Mouse (Mus musculus): ENCODE results near the gene Bend3. TPM values are rescaled to one million over a fixed set of nuclear protein-coding genes. Genes with fewer than 3 reads are reported as not detected.

The Bend3 gene
- total RNA-seq (2022): 1 to 10 TPM; 4.6 to 7.2 (median 6.1) TPM

GRCm38 (mm10) chr10:43478751-43479435 is at the start of gene Bend3:
Bend3 (plus strand) TSS chr10:43478831.
- peak; percentile 38 to 47 for DNase-seq (ENCODE audit: low spot score in 2 of 2)

- DNase-seq (ENCODE audit: low spot score in 2 of 2): no peak
Measured at GRCm38 (mm10) chr10:43430606-43431005, 48.0 kb upstream of the Bend3 start.

GRCm38 (mm10) chr10:43434326-43434725 is 44.3 kb upstream of the Bend3 start:
- DNase-seq (ENCODE audit: low spot score in 2 of 2): no peak

DNA sequence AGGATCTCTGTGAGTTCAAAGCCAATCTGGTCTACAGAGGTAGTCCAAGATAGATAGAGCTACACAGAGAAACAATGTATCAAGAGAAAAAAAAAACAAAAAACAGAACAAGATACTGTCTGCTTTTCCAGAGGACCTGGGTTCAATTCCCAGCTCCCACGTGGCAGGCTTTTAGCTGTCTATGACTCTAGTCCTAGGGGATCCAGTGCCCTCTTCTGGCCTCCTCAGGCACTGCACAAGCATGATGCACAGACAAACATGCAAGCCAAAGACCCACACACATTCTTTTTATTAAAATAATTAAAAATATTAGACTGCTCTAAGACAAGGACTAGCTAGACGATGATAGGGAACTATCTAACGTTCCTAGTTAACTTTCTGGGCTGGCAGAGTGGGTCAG is 42.9 kb upstream of the Bend3 start:
- DNase-seq (ENCODE audit: low spot score in 2 of 2): no peak

DNA sequence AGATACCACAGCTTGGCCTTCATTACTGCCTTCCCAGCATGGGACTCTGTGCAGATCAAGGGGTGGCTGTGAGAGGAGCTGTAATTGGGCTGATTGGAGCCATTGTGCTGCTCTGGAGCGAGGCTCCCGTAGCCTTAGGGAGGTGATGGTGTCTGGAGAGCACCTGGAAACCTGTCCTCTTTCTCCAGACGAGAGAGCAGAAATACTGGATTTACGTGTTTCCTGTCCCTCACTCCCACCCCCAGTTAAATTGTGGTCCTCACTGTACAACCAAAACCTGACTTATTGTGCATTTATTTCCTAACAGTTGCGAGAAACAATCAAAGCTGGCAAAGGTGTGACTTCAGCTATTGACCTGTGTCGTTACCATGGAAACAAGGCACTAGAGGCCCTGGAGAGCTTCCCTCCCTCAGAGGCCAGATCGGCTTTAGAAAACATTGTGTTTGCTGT is 39.1 kb upstream of the Bend3 start:
- no peak for DNase-seq (ENCODE audit: low spot score in 2 of 2)

- no peak for DNase-seq (ENCODE audit: low spot score in 2 of 2)
Measured at GRCm38 (mm10) chr10:43440050-43440449, 38.6 kb upstream of the Bend3 start.

DNA sequence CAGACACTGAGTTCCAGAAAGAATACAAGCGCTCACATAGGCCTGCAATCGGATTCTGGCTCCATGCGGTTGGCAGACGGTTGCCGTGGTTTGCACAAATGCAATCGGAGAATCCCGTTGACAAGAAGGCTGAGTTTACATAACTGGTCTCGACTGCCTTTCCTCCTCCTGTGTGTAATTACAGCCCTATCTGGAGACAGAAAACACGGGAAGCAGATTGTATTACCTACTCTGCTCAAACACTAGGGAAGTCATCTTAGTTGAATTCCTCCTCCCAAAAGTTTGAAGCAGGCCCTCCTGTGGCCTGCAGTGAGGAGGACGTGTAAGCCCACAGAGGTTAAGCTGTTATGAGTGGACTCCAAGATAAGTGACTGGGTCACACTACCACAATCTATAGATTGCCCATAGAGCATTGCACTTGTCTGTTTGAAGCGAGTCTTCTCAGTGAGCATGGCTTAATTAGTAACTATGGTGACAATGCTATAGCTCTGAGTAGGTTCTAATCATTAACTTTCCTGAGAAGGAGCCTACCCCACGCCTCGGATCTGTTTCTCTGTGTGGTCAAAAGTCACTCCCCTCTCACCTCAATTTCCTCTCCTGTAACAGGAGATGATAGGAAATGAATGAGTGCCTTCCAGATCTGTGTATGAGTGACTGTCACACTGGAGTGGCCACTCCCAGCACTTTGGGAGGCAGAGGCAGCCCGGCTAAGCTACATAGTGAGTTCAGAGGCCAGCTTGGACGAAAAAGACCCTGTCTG is 37.5 kb upstream of the Bend3 start:
- no peak for DNase-seq (ENCODE audit: low spot score in 2 of 2)

DNA sequence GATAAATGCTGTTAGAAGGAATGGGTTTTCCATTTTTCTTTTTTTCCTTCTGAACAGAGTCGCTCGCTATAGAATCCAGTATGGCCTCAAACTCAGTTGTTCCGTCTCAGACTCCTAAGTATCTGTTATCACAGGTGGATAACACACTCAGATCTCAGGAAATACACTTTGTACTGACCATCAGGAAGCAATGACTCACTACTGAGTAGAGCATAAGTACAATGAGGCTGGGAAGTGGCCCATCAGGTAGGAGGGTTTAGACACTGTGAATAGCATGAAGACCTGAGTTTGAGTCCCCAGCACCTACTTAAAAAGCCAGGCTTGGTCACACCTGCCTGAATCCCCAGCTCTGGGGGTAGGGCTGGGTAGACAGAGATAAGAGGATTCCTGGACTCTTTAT is 30.0 kb upstream of the Bend3 start:
- DNase-seq (ENCODE audit: low spot score in 2 of 2): no peak

DNA sequence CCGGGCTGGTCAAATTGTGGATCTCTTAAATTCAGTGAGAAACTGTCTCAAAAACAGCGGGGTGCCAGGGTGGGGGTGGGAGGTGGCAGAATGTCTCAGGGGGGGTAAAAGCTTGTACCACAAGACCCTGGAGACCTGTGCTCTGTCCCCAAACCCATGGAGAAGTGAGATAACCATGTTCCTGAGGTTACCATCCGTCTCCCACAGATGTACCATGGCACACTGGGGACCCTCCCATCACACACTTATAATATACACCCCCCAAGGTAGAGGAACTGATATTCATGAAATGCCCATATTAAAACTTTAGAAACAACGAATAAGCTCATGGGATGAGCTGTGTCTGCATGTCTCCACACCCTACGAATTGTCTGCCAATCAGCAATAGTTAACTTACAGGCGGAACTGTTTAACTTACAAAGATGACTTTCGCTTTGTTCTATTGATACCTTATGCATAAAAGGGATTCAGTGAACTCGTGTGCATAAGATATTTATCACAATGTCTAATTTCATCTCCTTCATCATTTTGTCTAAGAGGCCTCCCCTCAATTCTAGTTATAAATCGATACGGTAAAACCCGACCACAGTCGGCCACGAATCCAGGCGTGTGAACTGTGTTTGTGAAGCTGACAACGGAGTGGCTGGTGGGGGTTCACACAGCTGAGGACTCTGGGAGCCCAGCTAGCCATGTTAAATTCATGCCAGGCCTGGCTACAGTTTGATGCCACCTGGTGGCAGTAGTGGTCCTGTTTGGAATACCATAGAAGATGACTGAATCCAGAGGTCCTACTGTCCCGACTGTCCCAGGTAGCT is 26.6 kb upstream of the Bend3 start:
- DNase-seq (ENCODE audit: low spot score in 2 of 2): peak; percentile 69 to 76

DNA sequence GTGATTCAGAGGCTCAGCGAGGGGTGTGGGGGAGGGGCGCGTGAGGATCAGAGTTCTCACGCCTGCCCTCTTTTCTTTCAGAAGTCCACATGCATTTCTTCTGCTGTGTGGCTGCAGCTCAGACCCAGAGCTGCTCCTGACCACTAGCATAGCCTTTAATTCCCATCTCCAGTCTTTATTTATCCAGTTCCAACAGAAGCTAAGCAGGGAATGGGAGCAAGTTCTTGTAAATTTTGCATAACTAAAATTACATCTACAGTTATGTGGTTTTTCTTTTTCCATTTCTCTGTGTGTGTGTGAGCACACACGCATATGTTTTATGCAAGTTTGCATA is 26.0 kb upstream of the Bend3 start:
- no peak for DNase-seq (ENCODE audit: low spot score in 2 of 2)

- no peak for DNase-seq (ENCODE audit: low spot score in 2 of 2)
Measured at GRCm38 (mm10) chr10:43454219-43454618, 24.4 kb upstream of the Bend3 start.

DNA sequence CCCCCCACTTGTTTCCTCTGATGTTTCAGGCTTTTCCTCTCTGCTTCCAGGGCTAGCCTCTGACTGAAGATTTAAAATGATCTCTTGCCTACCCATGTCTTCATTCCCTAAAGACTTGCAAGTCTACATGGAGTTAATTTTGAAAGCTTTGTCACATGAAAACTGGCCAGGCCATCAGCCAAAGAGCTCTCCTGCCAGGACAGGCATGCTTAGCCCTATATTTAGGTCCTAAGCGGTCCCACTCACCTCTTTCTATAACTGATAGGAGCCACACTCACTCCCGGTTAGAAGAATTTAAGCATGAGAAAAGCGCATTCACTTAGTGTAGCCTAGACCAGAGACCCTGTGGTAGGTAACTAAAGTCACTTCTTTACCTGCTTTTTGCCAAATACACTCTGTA is 24.0 kb upstream of the Bend3 start:
- DNase-seq (ENCODE audit: low spot score in 2 of 2): no peak

DNA sequence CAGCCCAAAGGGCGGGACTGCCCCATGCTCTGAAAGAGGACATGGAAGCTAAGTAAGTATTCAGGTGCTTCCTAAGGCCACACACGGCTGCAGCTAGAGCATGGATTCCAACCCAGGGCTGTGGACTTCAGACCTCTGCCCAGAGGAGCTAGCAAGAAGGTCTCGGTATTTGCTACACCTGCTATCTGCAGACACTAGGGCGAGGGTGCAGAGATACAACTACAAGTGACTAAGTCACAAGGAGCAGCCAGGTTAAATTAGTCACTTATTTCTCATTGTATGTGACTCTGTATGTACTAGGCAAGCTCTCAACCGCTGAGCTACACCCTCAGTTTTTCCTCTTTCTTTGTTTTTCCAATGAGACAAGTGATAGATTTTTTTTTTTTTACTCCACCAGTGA is 15.8 kb upstream of the Bend3 start:
- no peak for DNase-seq (ENCODE audit: low spot score in 2 of 2)

DNA sequence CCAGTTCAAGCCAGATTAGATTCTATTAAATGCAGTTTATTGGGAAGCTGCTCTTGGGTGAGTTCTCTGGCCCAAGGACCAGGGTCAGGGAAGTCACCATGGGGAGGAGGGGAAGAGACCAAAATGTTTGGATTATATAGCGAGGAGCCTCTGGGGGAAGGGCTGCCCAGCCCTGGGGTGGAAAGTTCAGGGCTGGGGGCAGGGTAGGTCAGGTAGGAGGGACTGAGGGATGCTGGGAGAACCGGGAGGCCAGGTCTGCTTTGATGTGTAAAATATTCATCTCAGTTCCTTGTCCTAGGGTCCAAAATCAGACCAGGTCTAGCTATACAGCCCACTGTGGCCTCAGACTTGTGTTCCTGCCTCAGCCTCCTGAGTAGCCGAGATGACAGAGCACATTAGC is 15.4 kb upstream of the Bend3 start:
- no peak for DNase-seq (ENCODE audit: low spot score in 2 of 2)

DNA sequence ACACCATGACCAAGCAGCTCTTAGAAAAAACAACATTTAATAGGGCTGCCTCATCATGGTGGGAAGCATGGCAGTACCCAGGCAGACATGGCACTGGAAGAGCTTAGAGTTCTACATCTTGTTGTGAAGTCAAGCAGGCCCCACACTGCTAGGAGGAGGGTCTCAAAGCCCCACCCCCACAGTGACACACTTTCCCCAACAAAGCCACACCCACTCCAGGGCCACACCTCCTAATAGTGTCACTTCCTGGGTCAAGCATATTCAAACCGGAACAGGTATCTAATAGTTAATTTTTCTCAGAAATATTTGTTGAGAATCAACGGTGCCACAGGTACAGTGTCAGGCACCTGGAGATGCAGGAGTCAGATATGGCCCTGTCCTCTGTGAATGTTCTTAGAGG is 12.4 kb upstream of the Bend3 start:
- no peak for DNase-seq (ENCODE audit: low spot score in 2 of 2)

- DNase-seq (ENCODE audit: low spot score in 2 of 2): no peak
Measured at GRCm38 (mm10) chr10:43467659-43468058, 11.0 kb upstream of the Bend3 start.

DNA sequence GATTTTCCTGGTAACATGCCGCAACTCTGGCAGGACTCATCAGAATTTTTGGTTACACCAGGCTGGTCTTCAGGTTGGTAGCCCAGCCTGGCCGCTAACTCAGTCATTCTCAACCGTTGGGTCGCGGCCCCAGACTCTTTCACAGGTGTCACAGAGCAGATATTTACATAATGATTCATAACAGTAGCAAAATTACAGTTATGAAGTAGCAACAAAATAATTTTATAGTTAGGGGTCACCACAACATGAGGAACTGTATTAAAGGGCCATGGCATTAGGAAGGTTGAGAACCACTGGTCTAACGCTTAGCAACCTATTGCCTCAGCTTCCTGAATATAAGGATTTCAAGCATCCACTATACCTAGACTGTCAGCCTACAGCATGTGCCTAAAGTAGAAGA is 10.3 kb upstream of the Bend3 start:
- no peak for DNase-seq (ENCODE audit: low spot score in 2 of 2)

GRCm38 (mm10) chr10:43475376-43475775 is 3.3 kb upstream of the Bend3 start:
- DNase-seq (ENCODE audit: low spot score in 2 of 2): peak in 1 of 2 experiments; percentile 43

- no peak for DNase-seq (ENCODE audit: low spot score in 2 of 2)
Measured at GRCm38 (mm10) chr10:43477459-43477858, 1.2 kb upstream of the Bend3 start.

DNA sequence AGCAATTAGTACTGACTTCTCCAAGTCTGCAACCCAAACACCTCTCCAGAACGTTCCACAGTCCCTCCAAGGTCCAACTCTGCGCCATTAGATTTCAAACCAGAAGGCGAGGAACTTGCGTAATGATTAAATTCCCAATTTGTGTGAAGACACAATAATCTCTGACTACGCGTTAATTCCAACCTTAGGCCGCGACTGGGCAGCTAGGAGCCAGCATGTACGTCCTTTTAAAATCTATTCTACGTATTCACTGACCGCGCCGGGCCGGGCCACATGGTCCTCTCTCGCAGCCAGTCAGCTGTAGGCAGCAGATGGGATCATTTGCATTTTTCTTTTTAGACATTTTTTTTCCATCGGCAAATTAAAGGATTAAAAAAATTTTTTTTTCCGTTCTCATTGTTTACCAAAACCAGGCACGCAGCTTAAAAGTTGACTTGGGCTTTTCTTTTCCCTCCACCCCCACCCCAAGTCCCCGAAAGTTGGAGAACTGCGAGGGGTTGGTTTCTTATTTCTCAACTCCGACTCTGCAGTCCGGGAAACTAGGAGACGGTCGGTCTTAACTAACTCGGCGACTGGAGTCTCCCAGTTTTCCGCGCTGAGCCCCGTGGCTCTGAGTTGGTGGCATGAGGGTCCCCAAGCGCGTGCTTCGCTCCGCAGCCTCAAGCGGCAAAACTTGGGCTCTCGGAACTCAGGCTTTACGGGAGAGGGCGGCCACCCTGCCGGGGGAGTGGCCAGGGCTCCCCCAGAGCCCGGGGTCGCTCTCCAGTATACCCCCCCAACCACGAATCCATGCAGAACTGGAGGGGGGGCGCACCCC is 558 bp upstream of the Bend3 start:
- DNase-seq (ENCODE audit: low spot score in 2 of 2): peak; percentile 29 to 50

DNA sequence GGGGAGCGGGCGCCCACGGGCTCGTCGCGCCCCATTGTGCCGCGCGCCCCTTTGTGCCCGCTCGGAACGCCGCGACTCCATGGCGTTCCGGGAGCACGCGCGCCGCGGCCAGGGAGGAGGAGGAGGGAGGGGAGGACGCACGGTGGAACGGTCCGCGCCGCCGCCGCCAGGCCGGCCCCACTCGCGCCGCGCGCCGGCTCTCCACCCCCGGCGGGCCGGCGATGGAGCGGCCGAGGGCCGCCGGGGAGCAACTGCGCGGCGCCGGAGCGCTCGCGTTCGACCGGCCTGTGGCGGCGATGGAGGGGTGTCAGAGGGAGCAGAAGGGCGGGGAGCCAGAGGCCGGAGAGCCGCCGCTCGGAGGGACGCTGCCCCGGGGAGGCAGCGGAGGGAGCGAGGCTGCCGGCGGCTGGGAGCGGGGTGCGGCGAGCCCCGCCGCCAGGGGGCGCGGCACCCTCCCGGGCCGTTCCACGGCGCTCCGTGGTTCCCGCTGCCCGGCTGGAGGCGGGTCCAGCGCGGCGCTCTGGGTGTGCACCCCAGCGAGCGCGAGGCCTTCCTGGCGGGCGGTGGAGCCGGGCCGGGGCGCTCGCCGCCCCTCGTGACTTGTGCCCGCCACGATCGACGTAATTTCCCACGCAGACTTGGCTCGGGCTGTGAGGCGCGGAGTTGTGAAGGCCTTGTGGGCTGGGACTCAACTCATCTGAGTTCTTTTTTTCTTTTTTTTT is 966 bp downstream of the Bend3 start:
- peak; percentile 51 to 75 for DNase-seq (ENCODE audit: low spot score in 2 of 2)

All from layer of hippocampus, adult 8-10 months (tissue).